Mouse (Mus musculus) bone marrow macrophage, adult 2 months (primary cell): ENCODE data around the gene Aldh18a1.

Experiments
- CTCF ChIP-seq: IDR thresholded peaks from 2 replicates; pipeline ENCODE4 v1.5.1; 2012; ENCODE audit warnings: low read depth, mild to moderate bottlenecking, low read length, moderate library complexity
- POLR2A ChIP-seq: IDR thresholded peaks from 2 replicates; pipeline ENCODE4 v1.6.1; 2012; ENCODE audit warnings: mild to moderate bottlenecking, low read depth, low read length, borderline replicate concordance

GRCm38 (mm10) chr19:40630096-40630495, 41.8 kb upstream of the Aldh18a1 start:
- TF ChIP-seq POLR2A (no peak), CTCF (no peak)
